Mouse (Mus musculus) liver, postnatal 0 days (tissue): Measurements from ENCODE around the gene Rdm1. TPM values are rescaled to one million over a fixed set of nuclear protein-coding genes. Genes with fewer than 3 reads are reported as not detected.

ENCODE experiments used
- ATAC-seq: fragments of 200-750 bp; cut with Nextera tagmentation; 2 replicates; pipeline ENCODE4 v1.8.0; 2017; ENCODE audit warnings: mild to moderate bottlenecking, moderate library complexity
- DNase-seq: peaks from one replicate; pipeline ENCODE4 v3.0.0-alpha.2; 2016
- H3K27ac ChIP-seq: fragments of 300-500 bp; sonication (generic); 2 replicates; pipeline ENCODE4 v1.5.1; 2014; ENCODE audit warnings: antibody characterized with exemption, moderate library complexity, mild to moderate bottlenecking, low read depth
- H3K27me3 ChIP-seq: fragments of 300-500 bp; sonication (generic); 2 replicates; pipeline ENCODE4 v1.6.1; 2014; ENCODE audit warnings: low read length, control low read depth, mixed read lengths; ENCODE audit not compliant: insufficient read depth
- H3K36me3 ChIP-seq: fragments of 300-500 bp; sonication (generic); replicated peaks from 2 replicates; pipeline ENCODE4 v1.6.1; 2014; ENCODE audit warnings: mild to moderate bottlenecking, control low read depth, low read length, moderate library complexity, mixed read lengths; ENCODE audit not compliant: insufficient read depth
- H3K4me1 ChIP-seq: fragments of 300-500 bp; sonication (generic); 2 replicates; pipeline ENCODE4 v1.6.1; 2014; ENCODE audit warnings: antibody characterized with exemption, mild to moderate bottlenecking, control low read depth; ENCODE audit not compliant: insufficient read depth
- H3K4me2 ChIP-seq: fragments of 300-500 bp; sonication (generic); 2 replicates; pipeline ENCODE4 v1.6.1; 2014; ENCODE audit warnings: low read depth, mild to moderate bottlenecking, low read length, moderate library complexity, mixed read lengths
- H3K4me3 ChIP-seq: fragments of 300-500 bp; sonication (generic); 2 replicates; pipeline ENCODE4 v1.5.1; 2014; ENCODE audit warnings: low read depth, low read length
- H3K9ac ChIP-seq: fragments of 300-500 bp; sonication (generic); replicated peaks from 2 replicates; pipeline ENCODE4 v1.6.1; 2014; ENCODE audit warnings: mild to moderate bottlenecking, moderate library complexity
- H3K9me3 ChIP-seq: fragments of 300-500 bp; sonication (generic); 2 replicates; pipeline ENCODE4 v1.6.1; 2016; ENCODE audit warnings: mild to moderate bottlenecking, control low read depth, low read length, mixed read lengths
- CTCF ChIP-seq: sonication (generic); IDR thresholded peaks from 2 replicates; pipeline ENCODE4 v1.5.1; 2016; ENCODE audit warnings: antibody characterized with exemption, low read depth
- EP300 ChIP-seq: IDR thresholded peaks from 2 replicates; pipeline ENCODE4 v1.6.1; 2016; ENCODE audit warnings: antibody characterized with exemption, low read depth, mild to moderate bottlenecking
- WGBS: fragments of 180-500 bp; shearing (Covaris S2); extraction: QIAGEN DNeasy Blood & Tissue Kit; methylation state at CpG from one replicate; pipeline ENCODE4 v1.1.7; 2014; ENCODE audit not compliant: insufficient replicate concordance; 5-methylcytosine and 5-hydroxymethylcytosine counted together
- polyA plus RNA-seq: library from polyadenylated mRNA; unstranded; fragments of >200 nt; fragmentation: Nextera tagmentation; extraction: Ambion mirVana; gene quantifications from 2 replicates; pipeline ENCODE4 v1.2.1, GENCODE M21; 2015

The Rdm1 gene
- polyA plus RNA-seq, 1 experiment from 2014 or later = 7.4 TPM

DNA sequence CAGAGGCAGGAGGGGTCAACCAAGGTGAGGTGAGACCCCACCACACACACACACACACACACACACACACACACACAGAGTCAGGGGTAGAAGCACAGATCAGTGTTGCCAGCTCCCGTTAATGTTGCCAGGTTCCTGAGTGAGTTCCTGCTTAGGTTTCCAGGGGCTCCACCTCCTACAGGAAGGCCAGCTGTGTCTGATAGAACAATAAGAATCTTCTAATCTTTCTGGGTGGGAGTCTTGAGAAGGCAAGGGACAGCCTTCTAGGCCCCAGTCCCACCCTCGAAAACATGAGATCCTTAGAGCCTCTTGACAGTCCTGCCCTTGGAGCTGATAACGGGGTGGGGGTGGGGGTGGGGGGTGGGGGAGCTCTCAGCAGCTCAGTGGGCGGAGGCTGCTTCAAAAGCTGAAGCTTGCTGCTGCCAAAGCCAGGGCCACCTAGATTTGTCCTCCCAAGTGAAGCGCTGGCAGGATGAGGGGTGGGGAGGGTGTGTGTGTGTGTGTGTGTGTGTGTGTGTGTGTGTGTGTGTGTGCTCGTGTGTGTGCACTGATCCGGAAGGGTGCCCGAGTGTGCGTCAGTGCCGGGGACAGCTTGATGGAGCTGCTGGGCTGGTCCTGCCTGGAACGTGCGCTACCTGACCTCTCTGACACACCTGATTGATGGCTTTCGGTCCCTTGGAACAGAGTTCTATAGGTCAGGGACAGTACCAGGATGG is 41.7 kb downstream of the Rdm1 start:
- H3K9me3 ChIP-seq = no peaks in the 10 kb centered on the region
- peak; percentile 49 for DNase-seq
- H3K27ac ChIP-seq = peak overlapping the region; percentile 75
- H3K27me3 ChIP-seq = no peaks in the 10 kb centered on the region
- TF ChIP-seq CTCF (no peak), EP300 (no peak)
- no peak overlapping the region for H3K4me3 ChIP-seq
- peak; percentile 50 for ATAC-seq
- H3K4me2 ChIP-seq = peak overlapping the region; percentile 89
- H3K9ac ChIP-seq = 0 out of 2 replicates have a peak overlapping the region, but pooled peaks have one; percentile 26
- peaks cover 31% of the 10 kb centered on the region for H3K4me1 ChIP-seq
- 30% methylated on average over 10 of the region's 13 CpGs for WGBS
- peaks cover 4% of the 10 kb centered on the region; the same call in 1 of the 2 replicates for H3K36me3 ChIP-seq

DNA sequence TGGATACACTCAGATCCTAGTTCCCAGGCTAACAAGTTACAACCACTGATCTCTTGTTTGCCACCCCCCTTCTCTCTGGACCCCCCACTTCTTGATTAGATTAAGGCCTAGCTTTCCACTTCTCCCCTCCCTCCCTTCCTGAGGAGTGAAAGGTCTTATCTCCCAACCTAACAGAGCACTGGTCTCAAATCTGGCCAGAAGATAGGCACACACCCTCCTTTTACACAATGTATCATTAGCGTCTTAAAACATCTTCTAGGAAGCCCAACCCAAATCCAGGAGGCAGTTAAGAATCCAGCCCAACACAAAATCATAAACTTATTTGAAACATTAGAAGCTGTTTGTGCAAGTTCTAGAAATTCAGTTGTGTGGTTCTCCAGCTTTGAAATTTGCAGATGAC is 43.3 kb downstream of the Rdm1 start:
- Histone ChIP-seq H3K4me2 (no peak overlapping the region), H3K4me1 (peaks cover 24% of the 10 kb centered on the region), H3K27ac (no peak overlapping the region), H3K27me3 (no peaks in the 10 kb centered on the region), H3K36me3 (peaks cover 4% of the 10 kb centered on the region; the same call in 1 of the 2 replicates), H3K9me3 (no peaks in the 10 kb centered on the region), H3K9ac (no peak overlapping the region), H3K4me3 (no peak overlapping the region)
- TF ChIP-seq EP300 (no peak), CTCF (no peak)
- 48% methylated on average over 1 of the region's 1 CpGs for WGBS
- ATAC-seq = no peak
- DNase-seq = no peak

DNA sequence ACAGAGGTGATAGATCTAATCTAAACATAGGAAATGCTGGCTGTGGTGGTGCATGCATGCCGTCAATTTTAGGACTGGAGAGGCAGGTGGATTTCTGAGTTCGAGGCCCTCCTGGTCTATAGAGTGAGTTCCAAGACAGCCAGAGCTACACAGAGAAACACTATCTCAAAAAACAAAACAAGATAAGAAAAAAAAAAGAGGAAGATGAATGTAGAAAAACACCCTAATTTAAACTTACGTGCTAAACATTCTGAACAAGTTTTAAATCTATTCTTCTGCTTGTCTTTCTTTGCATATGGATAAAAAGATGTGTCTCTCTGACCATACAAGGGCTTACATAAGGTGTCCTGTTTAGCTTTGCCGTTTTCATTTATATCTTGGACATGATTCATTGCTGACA is 44.3 kb downstream of the Rdm1 start:
- Histone ChIP-seq H3K9me3 (no peaks in the 10 kb centered on the region), H3K9ac (no peak overlapping the region), H3K27ac (no peak overlapping the region), H3K36me3 (peaks cover 4% of the 10 kb centered on the region; the same call in 1 of the 2 replicates), H3K4me1 (peaks cover 23% of the 10 kb centered on the region), H3K4me3 (no peak overlapping the region), H3K27me3 (no peaks in the 10 kb centered on the region), H3K4me2 (no peak overlapping the region)
- ATAC-seq (no peak), DNase-seq (no peak)
- WGBS = 53% methylated on average over 4 of the region's 4 CpGs
- TF ChIP-seq CTCF (no peak), EP300 (no peak)

DNA sequence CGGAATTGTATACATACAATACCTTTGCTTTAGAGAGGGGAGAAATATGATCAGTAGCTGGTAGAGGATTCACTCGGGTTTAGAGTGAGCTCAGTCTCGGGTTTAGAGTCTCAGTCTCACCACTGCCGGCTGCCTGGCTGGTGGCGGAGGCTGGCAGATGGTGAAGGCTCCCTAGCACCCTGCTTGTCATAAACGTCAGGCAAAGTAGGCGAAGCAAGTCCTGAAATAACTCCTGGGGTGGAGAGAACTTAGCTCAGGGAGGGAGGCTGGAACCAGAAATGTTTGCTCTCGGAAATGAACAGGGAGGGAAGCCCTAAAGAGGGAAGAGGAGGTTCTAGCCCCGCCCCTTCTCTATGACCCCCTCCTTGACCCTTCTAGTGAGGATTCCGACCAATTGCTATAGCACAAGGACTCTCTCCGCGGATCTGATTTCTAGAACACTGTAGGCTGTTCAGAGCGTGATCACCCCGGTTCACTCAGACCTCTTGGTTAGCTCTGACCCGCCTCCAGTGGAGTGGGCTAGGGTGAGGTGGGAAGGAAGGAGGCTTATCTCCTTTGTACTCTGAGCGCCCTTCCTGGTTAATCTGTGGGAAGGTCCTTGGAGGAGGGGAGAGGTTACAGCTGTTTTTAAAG is 46.1 kb downstream of the Rdm1 start:
- H3K27ac ChIP-seq = peak overlapping the region; percentile 48; the same call in 1 of the 2 replicates
- no peaks in the 10 kb centered on the region for H3K9me3 ChIP-seq
- DNase-seq (no peak), ATAC-seq (no peak)
- H3K4me2 ChIP-seq = 0 out of 2 replicates have a peak overlapping the region, but pooled peaks have one; percentile 0
- H3K36me3 ChIP-seq = no peaks in the 10 kb centered on the region
- peaks cover 18% of the 10 kb centered on the region for H3K4me1 ChIP-seq
- no peak overlapping the region for H3K4me3 ChIP-seq
- TF ChIP-seq EP300 = no peak
- no peak for TF ChIP-seq CTCF
- peak overlapping the region; percentile 0; the same call in 1 of the 2 replicates for H3K9ac ChIP-seq
- no peaks in the 10 kb centered on the region for H3K27me3 ChIP-seq
- 24% methylated on average over 16 of the region's 16 CpGs for whole genome bisulfite sequencing

DNA sequence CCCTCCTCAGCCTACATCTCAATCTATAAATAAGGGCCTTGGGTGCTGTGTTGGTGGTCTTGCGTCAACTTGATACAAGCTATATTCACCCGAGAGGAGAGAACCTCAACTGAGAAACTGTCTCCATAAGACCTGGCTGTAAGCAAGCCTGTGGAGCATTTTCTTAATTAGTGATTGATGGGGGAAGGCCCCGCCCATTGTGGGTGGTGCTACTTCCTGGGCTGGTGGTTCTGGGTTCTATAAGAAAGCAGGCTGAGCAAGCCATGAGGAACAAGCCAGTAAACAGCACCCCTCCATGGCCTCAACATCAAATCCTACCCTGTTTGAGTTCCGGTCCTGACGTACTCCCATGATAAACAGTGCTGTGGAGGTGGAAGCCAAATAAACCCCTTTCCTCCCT is 47.1 kb downstream of the Rdm1 start:
- H3K36me3 ChIP-seq = no peaks in the 10 kb centered on the region
- WGBS = 83% methylated on average over 5 of the region's 5 CpGs

DNA sequence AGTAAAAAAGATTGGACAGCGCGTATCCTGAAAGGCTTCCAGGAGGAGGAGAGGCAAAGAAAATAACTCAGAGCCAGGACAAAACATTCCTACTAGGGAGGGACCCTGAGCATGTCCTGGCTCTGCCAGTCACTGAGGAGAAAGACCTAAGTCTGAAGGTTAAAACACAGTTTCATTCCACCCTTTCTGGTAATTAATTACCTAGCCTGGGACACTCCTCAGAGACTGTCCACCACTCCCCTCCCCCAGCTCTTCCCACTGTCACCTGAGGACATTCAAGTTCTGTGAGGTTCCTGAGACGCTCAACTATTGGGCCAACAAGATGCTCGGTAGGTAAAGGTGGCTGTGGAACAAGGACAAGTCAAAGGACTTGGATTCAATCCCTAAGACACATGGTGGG is 48.4 kb downstream of the Rdm1 start:
- 89% methylated on average over 4 of the region's 4 CpGs for WGBS
- no peak for TF ChIP-seq EP300
- TF ChIP-seq CTCF = no peak
- no peaks in the 10 kb centered on the region for H3K9me3 ChIP-seq
- no peaks in the 10 kb centered on the region for H3K36me3 ChIP-seq
- no peak overlapping the region for H3K4me3 ChIP-seq
- H3K9ac ChIP-seq = no peak overlapping the region
- H3K27me3 ChIP-seq = no peaks in the 10 kb centered on the region
- ATAC-seq = peak; percentile 66
- H3K4me2 ChIP-seq = no peak overlapping the region
- peak overlapping the region; percentile 62 for H3K27ac ChIP-seq
- peaks cover 8% of the 10 kb centered on the region for H3K4me1 ChIP-seq
- DNase-seq = no peak

More for the DNA sequence above, 47.1 kb downstream of the Rdm1 start:
- DNase-seq = no peak
- H3K27me3 ChIP-seq = no peaks in the 10 kb centered on the region
- no peak overlapping the region for H3K4me3 ChIP-seq
- H3K4me2 ChIP-seq = no peak overlapping the region
- no peak for TF ChIP-seq EP300
- no peak for TF ChIP-seq CTCF
- H3K27ac ChIP-seq = no peak overlapping the region
- peaks cover 12% of the 10 kb centered on the region for H3K4me1 ChIP-seq
- H3K9me3 ChIP-seq = no peaks in the 10 kb centered on the region
- no peak for ATAC-seq
- H3K9ac ChIP-seq = no peak overlapping the region
